Mouse (Mus musculus): ENCODE results near the gene Zbtb3. TPM values are rescaled to one million over a fixed set of nuclear protein-coding genes. Genes with fewer than 3 reads are reported as not detected.

Gene Zbtb3
- total and polyA plus RNA-seq, 2 experiments from 2014 or later, result 5.0 to 7.0 TPM

DNA sequence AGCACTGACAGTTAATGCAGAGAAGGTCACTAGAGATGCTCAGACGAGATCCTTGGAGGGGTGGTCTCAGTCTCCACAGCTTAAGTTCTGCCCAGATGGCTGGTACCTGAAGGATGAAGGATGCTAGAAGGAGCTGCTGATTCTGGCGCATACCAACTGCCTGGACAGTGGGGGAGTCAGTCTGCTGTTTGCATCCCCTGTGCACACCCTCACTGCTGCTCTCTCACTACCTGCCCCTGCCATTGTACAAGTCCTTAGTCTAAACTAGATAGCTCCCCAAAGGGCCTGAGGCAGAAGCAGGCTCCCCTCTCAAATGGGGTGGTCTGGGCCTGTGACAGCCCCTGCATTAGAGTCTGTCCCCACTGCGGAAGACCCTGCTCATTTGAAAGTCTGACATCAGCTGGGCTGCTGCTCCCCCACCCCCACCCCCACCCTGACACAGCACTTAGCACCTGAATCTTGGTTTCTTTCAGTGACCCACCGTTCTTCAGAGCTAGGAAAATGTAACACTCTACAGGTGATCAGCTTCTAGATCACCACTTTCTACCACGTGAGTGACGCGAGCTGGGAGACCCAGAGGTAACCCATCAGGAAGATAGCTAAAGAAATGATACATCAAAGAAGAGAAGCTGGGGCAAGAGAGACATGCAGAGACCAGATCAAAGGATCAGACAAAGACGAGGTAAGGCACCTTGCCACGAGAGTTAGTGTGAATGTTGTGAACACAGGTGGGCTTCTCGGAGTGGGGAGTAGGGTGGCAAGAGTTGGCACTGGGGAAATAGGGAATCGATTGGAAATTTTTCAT is 37.0 kb downstream of the Zbtb3 start, which contains the start of gene Gng3:
Gene Gng3 (minus strand): TSS at position 92 of the 805 bp plus-strand sequence.
- H3K4me3 ChIP-seq (ENCODE audit: low read depth, low read length), result peak within 1 kb of the TSS; percentile 72
- no peaks in the 10 kb centered on the region for H3K27me3 ChIP-seq (ENCODE audit: insufficient read depth, low read length)
- peak within 1 kb of the TSS; percentile 98 for H3K27ac ChIP-seq (ENCODE audit: low read depth, low read length)
- TF ChIP-seq CTCF (IDR thresholded peaks at IDR 0.05; ENCODE audit: low read depth), result no peak
- DNase-seq (peak; percentile 91), ATAC-seq (peak; percentile 76)
- H3K4me1 ChIP-seq (ENCODE audit: insufficient read depth), result peaks cover 5% of the 10 kb centered on the region
- H3K9ac ChIP-seq, result peak within 1 kb of the TSS; percentile 97
- H3K36me3 ChIP-seq (ENCODE audit: insufficient read depth), result peaks cover 21% of the 10 kb centered on the region
- no peaks in the 10 kb centered on the region for H3K9me3 ChIP-seq (ENCODE audit: low read length)
- H3K4me2 ChIP-seq (ENCODE audit: low read depth), result peak within 1 kb of the TSS; percentile 84
- WGBS, result 23% methylated on average over 11 of the region's 11 CpGs

DNA sequence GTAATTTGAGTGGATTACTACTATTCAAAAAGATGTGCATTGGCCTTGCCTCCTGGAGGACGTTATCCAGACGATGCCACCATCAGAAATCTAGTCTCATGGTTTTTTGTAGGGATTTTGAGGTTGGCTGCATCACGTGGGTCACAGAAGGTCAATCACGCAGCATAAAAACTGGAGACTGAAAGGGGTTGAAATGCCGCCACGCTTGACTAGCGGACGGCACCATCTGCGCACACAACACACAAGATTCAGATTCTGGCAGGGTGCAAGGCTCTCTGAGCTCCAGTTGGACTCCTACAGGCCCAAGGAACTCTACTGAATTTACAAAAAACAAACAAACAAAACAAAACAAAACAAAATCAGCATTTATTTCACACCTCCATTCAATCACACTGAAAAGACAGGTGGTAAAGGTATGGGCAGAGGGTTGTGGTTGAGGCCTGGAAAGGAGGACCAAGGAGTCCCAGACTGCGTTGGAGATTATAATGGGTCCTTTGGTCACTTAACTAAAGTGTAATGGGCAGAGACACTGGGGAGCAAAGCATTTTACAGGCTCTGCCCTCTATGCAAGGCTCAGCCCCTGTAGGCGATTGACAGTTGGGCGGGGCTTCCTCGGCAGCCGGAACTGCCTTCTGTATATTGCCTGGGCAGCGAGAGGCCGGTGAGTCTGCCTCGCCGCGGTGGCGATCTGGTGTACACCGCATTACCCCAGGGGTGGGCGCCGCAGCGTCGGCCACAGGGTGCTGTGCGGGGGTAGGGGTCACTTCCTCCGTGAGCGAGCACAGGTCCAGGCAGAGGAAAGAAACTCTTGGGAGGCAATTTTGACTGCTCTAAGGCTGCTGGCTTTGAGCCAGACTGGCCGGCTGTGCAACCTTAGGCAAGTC is 37.8 kb downstream of the Zbtb3 start:
- H3K36me3 ChIP-seq (ENCODE audit: insufficient read depth), result peaks cover 17% of the 10 kb centered on the region
- peak overlapping the region; percentile 72 for H3K4me3 ChIP-seq (ENCODE audit: low read depth, low read length)
- peak overlapping the region; percentile 98 for H3K27ac ChIP-seq (ENCODE audit: low read depth, low read length)
- H3K4me1 ChIP-seq (ENCODE audit: insufficient read depth), result peaks cover 5% of the 10 kb centered on the region
- TF ChIP-seq CTCF (IDR thresholded peaks at IDR 0.05; ENCODE audit: low read depth), result no peak
- ATAC-seq (no peak), DNase-seq (peak; percentile 64)
- no peaks in the 10 kb centered on the region for H3K27me3 ChIP-seq (ENCODE audit: insufficient read depth, low read length)
- H3K9ac ChIP-seq, result peak overlapping the region; percentile 97
- H3K9me3 ChIP-seq (ENCODE audit: low read length), result no peaks in the 10 kb centered on the region
- peak overlapping the region; percentile 84 for H3K4me2 ChIP-seq (ENCODE audit: low read depth)
- 8% methylated on average over 29 of the region's 29 CpGs for WGBS

DNA sequence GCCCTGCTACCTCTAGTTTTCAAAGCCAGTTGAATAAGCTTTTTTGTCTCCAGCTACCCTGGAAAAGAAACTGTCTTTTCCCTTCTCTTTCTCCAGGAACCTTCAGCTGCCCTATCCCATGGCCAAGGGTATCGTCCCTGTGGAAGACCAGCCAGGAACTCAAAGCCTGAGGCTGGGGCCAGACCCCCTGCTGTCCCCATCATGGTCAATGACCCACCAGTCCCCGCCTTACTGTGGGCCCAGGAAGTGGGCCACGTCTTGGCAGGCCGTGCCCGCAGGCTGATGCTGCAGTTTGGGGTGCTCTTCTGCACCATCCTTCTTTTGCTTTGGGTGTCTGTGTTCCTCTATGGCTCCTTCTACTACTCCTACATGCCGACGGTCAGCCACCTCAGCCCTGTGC is 38.7 kb downstream of the Zbtb3 start:
- no peak for DNase-seq
- Histone ChIP-seq H3K9me3 (ENCODE audit: low read length) (no peaks in the 10 kb centered on the region), H3K4me3 (ENCODE audit: low read depth, low read length) (peak overlapping the region; percentile 72), H3K4me2 (ENCODE audit: low read depth) (peak overlapping the region; percentile 84), H3K4me1 (ENCODE audit: insufficient read depth) (peaks cover 5% of the 10 kb centered on the region), H3K27me3 (ENCODE audit: insufficient read depth, low read length) (no peaks in the 10 kb centered on the region), H3K27ac (ENCODE audit: low read depth, low read length) (peak overlapping the region; percentile 29; the same call in 1 of the 2 replicates), H3K36me3 (ENCODE audit: insufficient read depth) (peaks cover 22% of the 10 kb centered on the region), H3K9ac (peak overlapping the region; percentile 97)
- TF ChIP-seq CTCF (IDR thresholded peaks at IDR 0.05; ENCODE audit: low read depth), result no peak
- WGBS, result 91% methylated on average over 7 of the region's 7 CpGs
- ATAC-seq, result no peak

DNA sequence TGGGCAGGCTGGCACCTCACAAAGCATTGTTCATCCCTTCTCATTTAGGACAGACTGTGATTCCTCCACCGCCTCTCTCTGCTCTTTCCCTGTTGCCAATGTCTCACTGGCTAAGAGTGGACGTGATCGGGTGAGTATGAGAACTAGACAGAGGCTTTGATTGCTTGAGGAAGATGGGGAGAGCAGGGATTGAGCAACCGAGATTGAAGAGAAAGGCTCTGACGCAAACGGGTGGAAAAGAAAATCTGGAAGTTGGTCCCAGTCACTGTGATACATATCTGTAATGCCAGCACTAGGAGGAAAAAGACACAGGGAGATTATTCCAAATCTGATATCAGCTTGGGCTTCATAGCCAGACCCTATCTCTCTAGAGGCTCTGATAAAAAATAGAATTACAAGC is 40.6 kb downstream of the Zbtb3 start:
- no peaks in the 10 kb centered on the region for H3K9me3 ChIP-seq (ENCODE audit: low read length)
- peaks cover 42% of the 10 kb centered on the region for H3K36me3 ChIP-seq (ENCODE audit: insufficient read depth)
- no peaks in the 10 kb centered on the region for H3K27me3 ChIP-seq (ENCODE audit: insufficient read depth, low read length)
- no peak overlapping the region for H3K9ac ChIP-seq
- H3K4me1 ChIP-seq (ENCODE audit: insufficient read depth), result peaks cover 5% of the 10 kb centered on the region
- H3K4me3 ChIP-seq (ENCODE audit: low read depth, low read length), result no peak overlapping the region
- ATAC-seq (no peak), DNase-seq (no peak)
- H3K4me2 ChIP-seq (ENCODE audit: low read depth), result no peak overlapping the region
- H3K27ac ChIP-seq (ENCODE audit: low read depth, low read length), result no peak overlapping the region
- WGBS, result 89% methylated on average over 6 of the region's 6 CpGs
- TF ChIP-seq CTCF (IDR thresholded peaks at IDR 0.05; ENCODE audit: low read depth), result no peak

DNA sequence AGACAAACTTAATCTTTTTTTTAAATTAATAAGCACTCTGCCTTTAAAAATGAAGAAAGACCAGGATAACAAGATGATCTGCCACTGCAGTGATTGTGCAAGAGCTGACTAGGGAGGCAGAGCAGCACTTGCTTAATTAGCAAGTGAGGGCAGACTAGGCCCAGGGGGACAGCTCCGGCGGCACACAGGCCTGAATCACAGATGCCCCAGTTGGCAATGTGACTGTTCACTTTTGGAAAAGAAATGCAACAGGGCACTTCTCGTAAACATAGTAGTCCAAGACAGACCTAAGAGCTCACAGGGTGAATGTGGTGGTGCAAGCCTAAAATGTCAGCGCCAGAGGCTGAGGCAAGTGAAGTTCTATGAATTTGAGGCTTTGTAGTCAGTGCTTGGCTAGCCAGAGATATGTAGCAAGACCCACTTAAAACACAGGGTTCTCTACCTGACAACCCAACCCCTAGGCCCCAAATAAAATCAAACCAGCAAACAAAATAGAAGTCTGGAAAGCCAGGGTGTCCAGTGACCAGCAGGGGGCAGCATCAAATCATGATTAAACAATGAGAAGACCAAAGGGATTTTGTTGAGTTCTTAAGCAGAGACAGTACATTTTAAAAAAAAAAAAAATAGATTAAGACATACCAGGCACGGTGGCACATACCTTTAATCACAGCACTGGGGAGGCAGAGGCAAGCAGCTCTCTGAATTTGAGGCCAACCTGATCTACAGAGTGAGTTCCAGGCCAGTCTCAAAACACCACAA is 42.2 kb downstream of the Zbtb3 start:
- peak; percentile 86 for DNase-seq
- WGBS, result 62% methylated on average over 5 of the region's 5 CpGs
- Histone ChIP-seq H3K27me3 (ENCODE audit: insufficient read depth, low read length) (no peaks in the 10 kb centered on the region), H3K4me2 (ENCODE audit: low read depth) (no peak overlapping the region), H3K4me3 (ENCODE audit: low read depth, low read length) (no peak overlapping the region), H3K4me1 (ENCODE audit: insufficient read depth) (peaks cover 5% of the 10 kb centered on the region), H3K9ac (no peak overlapping the region), H3K36me3 (ENCODE audit: insufficient read depth) (peaks cover 54% of the 10 kb centered on the region), H3K27ac (ENCODE audit: low read depth, low read length) (no peak overlapping the region), H3K9me3 (ENCODE audit: low read length) (no peaks in the 10 kb centered on the region)
- no peak for ATAC-seq
- TF ChIP-seq CTCF (IDR thresholded peaks at IDR 0.05; ENCODE audit: low read depth), result peak; percentile 80

DNA sequence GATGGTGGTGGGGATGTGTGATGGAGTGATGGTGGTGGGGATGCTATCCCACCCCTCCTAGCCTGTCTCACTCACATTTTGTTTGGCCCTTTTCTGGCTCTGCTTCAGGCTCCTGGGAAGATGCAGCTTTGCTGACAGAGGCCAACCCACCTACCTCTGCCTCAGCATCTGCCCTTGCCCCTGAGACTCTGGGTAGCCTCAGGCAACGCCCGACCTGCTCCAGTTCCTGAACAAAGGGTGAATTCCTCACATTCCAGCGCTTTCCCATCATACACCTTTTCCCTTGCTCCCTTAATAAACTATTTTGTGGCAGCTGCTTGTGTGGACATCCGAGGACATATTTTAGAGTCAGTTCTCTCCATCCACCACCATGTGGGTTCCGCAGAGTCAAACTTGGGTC is 46.0 kb downstream of the Zbtb3 start:
- Histone ChIP-seq H3K9ac (no peak overlapping the region), H3K4me3 (ENCODE audit: low read depth, low read length) (no peak overlapping the region), H3K36me3 (ENCODE audit: insufficient read depth) (peaks cover 37% of the 10 kb centered on the region), H3K4me2 (ENCODE audit: low read depth) (no peak overlapping the region), H3K27ac (ENCODE audit: low read depth, low read length) (no peak overlapping the region), H3K9me3 (ENCODE audit: low read length) (no peaks in the 10 kb centered on the region), H3K4me1 (ENCODE audit: insufficient read depth) (no peaks in the 10 kb centered on the region), H3K27me3 (ENCODE audit: insufficient read depth, low read length) (no peaks in the 10 kb centered on the region)
- no peak for TF ChIP-seq CTCF (IDR thresholded peaks at IDR 0.05; ENCODE audit: low read depth)
- 87% methylated on average over 5 of the region's 5 CpGs for WGBS
- ATAC-seq (no peak), DNase-seq (no peak)
